Mouse (Mus musculus) CH12.LX (cell line): ENCODE measurements around the gene Trim11.
A peak's percentile ranks its signal among the peaks of the same experiment; 100 is the strongest.

Experiments
- ELF1 ChIP-seq: IDR thresholded peaks from 2 replicates; pipeline ENCODE4 v1.6.1; 2014; ENCODE audit warnings: low read depth, mild to moderate bottlenecking, inconsistent platforms, low read length, improper control_type of control experiment
- MEF2A ChIP-seq: IDR thresholded peaks from 2 replicates; pipeline ENCODE4 v1.6.1; 2014; ENCODE audit warnings: low read depth, mild to moderate bottlenecking, inconsistent platforms, low read length, improper control_type of control experiment, borderline replicate concordance
- POLR2A ChIP-seq: IDR thresholded peaks from 2 replicates; pipeline ENCODE4 v1.6.1; 2011; ENCODE audit warnings: low read depth, mild to moderate bottlenecking, improper control_type of control experiment, low read length

DNA sequence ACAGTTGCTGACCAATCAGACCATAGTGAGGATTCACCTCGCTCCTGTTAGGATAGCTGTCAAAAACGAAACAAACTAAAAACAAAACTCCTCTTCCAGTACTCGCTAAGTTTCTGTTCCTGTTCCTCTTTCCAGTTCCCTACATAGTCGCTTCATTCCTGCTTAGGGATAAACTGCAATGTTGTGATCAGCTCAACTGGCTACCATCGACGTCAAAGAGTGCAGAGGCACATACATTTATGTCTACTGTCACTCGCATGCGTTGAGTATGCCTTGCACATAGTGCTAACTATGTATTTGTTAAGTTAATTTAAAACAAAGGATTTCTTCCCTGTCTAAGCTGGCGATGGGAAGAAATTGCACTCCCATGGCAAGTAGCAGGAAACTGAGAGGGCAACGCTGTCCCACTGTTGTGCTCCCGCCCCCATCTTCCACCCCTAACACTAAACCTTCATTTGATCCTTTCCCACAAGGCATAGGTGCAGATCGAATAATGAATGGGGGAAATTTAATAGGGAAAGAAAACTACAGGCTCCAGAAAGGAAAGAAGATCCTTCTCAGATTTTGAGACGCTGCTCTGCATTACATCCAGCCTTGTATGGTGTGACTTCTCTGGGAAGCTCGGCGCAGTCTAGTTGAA, 18.6 kb upstream of the Trim11 start:
- TF ChIP-seq POLR2A (no peak), MEF2A (peak; percentile 69; the same call in 1 of the 2 replicates), ELF1 (no peak)
